Mouse (Mus musculus) brain, embryonic 14.5 days (tissue): ENCODE results near the gene Utp14b.

Experiments
- CTCF ChIP-seq: fragments of 200-500 bp; IDR thresholded peaks from 2 replicates; pipeline ENCODE4 v1.5.1; 2012; ENCODE audit warnings: inconsistent platforms, mild to moderate bottlenecking, moderate library complexity, borderline replicate concordance; ENCODE audit not compliant: insufficient read depth, insufficient read length; ENCODE audit errors: extremely low read depth
- POLR2A ChIP-seq: fragments of 200-500 bp; IDR thresholded peaks from 2 replicates; pipeline ENCODE4 v1.6.1; 2012; ENCODE audit warnings: mild to moderate bottlenecking, inconsistent platforms, borderline replicate concordance; ENCODE audit not compliant: poor library complexity, insufficient read depth, insufficient read length, severe bottlenecking; ENCODE audit errors: extremely low read depth

DNA sequence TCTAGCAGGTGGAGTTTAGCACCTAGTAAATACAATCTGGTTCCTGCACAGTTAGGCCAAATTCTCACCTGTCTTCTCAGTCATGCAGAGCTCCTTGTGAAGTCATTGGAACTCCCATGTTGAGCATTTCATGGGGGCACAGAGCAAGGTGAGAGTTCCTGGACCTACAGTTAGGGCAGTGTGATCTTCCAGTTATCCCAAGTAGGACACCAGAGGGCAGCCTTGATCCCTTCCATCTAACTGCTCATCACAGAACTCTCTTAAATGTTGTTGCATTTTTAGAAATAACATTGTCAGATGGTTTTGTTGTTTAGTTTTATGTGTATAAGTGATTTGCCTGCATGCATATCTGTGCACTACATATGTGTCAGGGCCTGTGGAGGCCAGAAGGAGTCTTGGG, 29.0 kb downstream of the Utp14b start:
- TF ChIP-seq POLR2A (no peak), CTCF (peak; percentile 56; the same call in 1 of the 2 replicates)
